Mouse (Mus musculus) ES-Bruce4 (cell line): ENCODE measurements around the gene Gm49322.

Source experiments
- CTCF ChIP-seq: IDR thresholded peaks from one replicate; pipeline ENCODE4 v1.8.1; 2011; ENCODE audit warnings: low read depth, low read length
- POLR2A ChIP-seq: IDR thresholded peaks from one replicate; pipeline ENCODE4 v1.8.1; 2011; ENCODE audit warnings: low read length; ENCODE audit not compliant: insufficient read depth

- TF ChIP-seq POLR2A (no peak), CTCF (no peak)
These were observed 12.4 kb downstream of the Gm49322 start for GRCm38 (mm10) chr10:80618181-80618580.
